Mouse (Mus musculus): Measurements from ENCODE around the gene Nsun5. TPM values are rescaled to one million over a fixed set of nuclear protein-coding genes. Genes with fewer than 3 reads are reported as not detected.
A peak's percentile ranks its signal among the peaks of the same experiment; 100 is the strongest.
"Not testable (repeated sequence)": the region's sequence is repeated elsewhere in the genome, so short reads cannot be mapped to it uniquely, and the experiment has no call there.

Gene Nsun5
- polyA plus RNA-seq (2017; shearing (Covaris generic)) = 10 to 100 TPM; 21.8 to 28.0 (median 23.3) TPM

DNA sequence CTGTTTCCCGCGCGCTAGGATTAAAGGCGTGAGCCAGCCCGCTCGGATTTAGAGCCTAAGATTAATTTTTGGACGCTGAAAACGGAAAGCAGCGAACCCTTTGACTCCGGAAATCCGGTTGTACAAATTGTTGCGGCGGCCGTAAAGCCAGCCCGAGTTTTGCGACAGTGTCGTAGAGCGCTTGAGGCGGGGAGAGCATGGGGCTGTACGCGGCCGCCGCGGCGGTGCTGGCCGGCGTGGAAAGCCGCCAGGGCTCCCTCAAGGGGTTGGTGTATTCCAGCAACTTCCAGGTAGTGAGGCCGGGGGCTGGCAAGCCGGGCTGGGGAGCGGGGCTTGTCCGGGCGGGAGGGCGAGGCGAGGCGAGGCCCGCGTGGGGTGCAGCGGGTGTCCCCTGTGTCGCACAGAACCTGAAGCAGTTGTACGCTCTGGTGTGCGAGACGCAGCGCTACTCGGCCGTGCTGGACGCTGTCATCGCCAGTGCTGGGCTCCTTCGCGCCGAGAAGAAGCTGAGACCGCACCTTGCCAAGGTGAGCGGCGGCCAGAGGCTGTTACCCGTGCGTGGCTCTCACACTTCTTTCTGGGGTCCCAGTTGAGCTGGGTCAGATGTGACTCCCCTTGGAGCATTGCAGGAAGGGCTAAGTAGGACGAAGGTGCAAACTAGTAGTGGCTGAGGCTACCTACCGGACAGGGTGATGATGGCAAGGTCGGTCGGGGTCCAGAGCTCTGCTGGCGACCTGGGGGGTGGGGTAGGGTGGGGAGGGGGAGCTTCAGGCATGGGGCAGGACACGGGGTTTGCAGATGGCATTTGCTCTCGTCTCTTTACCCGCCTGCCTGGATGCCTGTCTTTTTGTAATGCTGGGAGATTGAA lies at the start of gene Nsun5:
Nsun5 (plus strand) TSS at position 167 of the 868 bp plus-strand sequence.
- ATAC-seq = peak; percentile 90

- ATAC-seq = no peak
These were observed 47.6 kb upstream of the Nsun5 start for GRCm38 (mm10) chr5:135322197-135322596.

GRCm38 (mm10) chr5:135326121-135326659 lies 43.6 kb upstream of the Nsun5 start:
- ATAC-seq = no peak

DNA sequence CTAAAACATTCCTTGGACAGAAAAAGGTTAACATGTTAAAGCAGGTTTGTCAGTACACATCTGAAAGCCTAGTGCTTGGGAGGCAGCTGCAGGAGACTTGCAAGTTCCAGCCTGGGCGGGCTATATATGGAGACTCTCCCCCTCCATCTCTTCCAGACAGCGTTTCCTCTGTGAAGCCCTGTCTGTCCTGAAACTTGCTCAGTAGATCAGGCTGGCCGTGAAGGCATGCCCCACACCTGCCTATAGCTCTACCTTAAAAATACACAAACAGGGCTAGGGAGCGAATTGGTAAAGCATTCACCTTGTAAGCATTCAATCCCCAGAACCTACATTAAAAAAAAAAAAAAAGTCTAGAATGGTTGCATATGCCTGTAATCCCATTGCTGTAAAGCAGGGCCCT lies 40.3 kb upstream of the Nsun5 start:
- ATAC-seq = no peak

GRCm38 (mm10) chr5:135330201-135330600 lies 39.6 kb upstream of the Nsun5 start:
- no peak for ATAC-seq

DNA sequence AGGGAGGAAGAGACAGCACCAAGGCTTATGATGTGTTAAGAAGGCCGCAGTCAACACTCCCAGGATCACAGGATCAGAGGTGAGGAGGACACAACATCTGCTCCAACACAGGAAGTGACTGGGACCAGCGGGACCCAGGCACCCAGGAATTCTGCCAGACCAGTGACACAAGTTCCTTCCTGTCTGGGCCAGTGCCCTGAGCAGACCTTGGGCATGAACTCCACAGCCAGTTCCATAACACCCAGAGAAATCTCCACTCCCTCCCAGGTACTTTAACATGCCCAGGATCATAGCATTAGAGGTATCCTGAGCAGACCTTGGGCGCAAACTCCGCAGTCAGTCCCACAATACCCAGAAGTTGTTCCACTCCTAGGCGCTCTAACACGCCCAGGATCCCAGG lies 38.6 kb upstream of the Nsun5 start:
- no peak for ATAC-seq

- no peak for ATAC-seq
These were observed 32.2 kb upstream of the Nsun5 start for GRCm38 (mm10) chr5:135337575-135337974.

DNA sequence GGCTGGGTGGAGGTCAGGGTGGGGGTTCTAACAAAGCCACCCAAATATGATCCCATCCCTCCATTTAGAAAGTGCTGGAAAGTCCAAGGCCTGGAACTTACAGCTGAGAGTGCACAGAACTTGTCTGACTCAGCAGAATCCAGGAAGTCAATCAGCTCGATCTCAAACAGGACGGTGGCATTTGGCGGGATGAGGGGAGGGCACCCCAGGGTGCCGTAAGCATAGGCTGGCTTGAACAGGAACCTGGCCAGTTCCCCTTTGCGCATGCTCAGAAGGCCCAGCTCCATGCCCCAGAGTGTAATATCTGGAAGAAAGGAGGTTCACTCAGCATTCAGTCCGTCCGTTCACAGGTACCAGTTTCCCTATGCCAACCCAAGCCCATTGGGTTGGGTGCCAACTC lies 23.8 kb upstream of the Nsun5 start:
- ATAC-seq = no peak

DNA sequence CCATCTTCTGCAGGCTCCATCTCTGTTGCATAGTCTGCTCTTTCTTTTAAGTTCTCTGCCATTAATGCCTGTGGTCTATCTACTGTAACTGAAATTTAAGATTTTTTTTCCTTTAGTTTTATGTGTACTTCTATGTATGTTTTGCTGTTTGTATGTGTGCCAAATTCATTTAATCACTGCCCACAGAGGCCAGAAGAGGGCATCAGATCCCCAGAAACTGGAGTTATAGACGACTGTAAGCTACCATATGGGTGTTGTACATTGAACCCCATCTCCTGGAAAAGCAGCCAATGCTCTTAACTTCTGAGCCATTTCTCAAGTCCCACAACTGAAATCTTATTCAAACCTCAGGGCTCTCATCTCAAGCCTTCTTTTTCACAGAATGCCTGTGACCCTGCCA lies 23.3 kb upstream of the Nsun5 start:
- ATAC-seq = no peak

DNA sequence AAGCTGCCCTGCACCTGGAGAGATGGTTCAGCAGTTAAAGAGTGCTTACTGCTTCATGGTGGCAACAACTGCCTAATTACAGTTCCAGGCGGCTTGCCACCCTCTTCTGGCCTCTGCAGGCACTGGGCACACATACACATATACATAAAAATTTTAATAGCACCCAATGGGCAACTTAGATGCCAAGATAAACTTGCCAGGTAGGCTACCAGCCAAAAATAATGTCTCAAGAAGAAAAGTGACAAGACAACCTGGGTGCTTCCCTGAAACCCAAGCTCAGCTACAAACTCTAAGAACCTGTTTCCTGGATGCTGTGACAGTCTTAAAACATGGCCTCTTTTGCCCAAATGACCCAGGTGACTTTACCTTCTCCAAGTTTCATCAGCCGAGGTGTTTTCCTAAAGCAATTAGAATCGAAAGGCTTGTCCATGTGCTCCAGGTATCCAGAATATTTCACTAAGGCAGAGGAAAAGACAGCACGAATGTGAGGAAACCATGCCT lies 22.2 kb upstream of the Nsun5 start:
- no peak for ATAC-seq

GRCm38 (mm10) chr5:135349862-135350261 lies 19.9 kb upstream of the Nsun5 start, which contains the start of gene Fkbp6:
Gene Fkbp6 (minus strand): TSS chr5:135350044.
- ATAC-seq = no peak

- ATAC-seq = no peak
These were observed 18.1 kb upstream of the Nsun5 start for GRCm38 (mm10) chr5:135351606-135352005.

DNA sequence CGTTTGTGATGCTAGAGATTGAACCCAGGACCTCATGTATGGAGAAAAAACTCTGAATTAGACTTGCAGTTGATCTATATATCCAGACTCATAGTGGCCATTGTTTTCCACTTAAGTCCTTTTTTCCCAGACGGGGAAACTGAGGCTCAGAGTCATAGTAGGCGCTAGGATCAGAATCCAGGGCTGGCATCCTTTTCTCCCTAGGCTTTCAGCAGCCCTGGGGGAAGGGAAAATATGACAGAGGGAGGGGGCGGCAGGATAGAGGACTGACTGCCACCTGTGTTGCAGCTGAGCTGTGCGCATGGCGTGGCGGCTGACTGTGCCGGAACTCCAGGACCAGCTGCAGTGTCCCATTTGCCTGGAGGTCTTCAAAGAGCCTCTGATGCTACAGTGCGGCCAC lies 16.8 kb upstream of the Nsun5 start, which contains the start of gene Trim50:
Trim50 (plus strand) TSS at position 301 of the 400 bp plus-strand sequence.
- no peak for ATAC-seq

- no peak for ATAC-seq
These were observed 16.2 kb upstream of the Nsun5 start for GRCm38 (mm10) chr5:135353564-135353963.

- no peak for ATAC-seq
These were observed 13.7 kb upstream of the Nsun5 start for GRCm38 (mm10) chr5:135356090-135356489.

DNA sequence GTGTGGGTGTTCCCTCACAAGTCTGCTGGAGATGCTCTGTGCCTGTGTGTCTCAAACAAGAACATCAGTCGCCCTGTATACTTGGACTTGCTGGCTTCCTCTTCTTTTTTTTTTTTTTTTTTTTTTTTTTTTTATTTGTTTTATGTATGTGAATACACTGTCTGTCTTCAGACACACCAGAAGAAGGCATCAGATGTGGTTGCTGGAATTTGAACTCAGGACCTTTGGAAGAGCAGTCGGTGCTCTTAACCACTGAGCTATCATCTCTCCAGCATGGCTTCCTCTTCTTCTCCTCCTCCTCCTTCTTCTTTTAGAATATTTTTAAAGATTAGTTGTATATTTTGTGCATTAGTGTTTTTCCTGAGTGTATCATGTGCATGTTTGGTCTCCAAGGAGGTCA lies 12.2 kb upstream of the Nsun5 start:
- no peak for ATAC-seq

GRCm38 (mm10) chr5:135359772-135360171 lies 10.0 kb upstream of the Nsun5 start:
- ATAC-seq = no peak

DNA sequence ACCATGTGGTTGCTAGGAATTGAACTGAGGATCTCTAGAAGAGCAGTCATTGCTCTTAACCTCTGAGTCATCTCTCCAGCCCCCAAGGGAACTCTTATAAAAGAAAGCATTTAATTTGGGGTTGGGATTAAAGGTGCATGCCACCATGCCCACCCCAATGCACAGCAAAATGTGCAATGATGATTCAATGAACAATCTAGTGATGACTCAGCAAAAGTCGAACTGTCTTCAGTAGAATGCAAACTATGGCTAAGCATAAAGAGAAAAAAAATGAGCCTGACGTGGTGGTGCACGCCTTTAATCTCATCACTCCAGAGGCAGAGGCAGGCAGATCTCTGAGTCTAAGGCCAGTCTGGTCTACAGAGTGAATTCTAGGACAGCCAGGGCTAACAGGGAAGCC lies 7.2 kb upstream of the Nsun5 start:
- no peak for ATAC-seq

GRCm38 (mm10) chr5:135363540-135363939 lies 6.2 kb upstream of the Nsun5 start:
- no peak for ATAC-seq

DNA sequence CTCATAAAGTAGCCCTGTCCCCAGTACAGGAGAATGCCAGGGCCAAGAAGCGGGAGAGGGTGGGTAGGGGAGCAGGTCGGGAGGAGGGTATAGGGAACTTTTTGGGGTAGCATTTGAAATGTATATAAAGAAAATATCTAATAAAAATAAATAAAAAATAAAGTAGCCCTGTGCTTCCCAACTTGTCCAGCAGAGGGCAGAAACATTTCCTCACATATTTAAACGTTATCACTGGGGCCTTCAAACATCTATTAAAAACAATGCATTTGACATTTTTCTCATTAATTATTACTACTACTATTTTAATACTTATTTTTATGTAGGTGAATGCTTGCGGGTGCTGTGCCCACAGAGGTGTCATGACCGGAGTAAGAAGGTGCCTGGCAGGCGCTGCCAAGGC lies 1.9 kb upstream of the Nsun5 start:
- no peak for ATAC-seq

- no peak for ATAC-seq
These were observed 1.4 kb upstream of the Nsun5 start for GRCm38 (mm10) chr5:135368312-135368711.

GRCm38 (mm10) chr5:135369196-135369595 lies 557 bp upstream of the Nsun5 start:
- ATAC-seq = not testable (repeated sequence)

DNA sequence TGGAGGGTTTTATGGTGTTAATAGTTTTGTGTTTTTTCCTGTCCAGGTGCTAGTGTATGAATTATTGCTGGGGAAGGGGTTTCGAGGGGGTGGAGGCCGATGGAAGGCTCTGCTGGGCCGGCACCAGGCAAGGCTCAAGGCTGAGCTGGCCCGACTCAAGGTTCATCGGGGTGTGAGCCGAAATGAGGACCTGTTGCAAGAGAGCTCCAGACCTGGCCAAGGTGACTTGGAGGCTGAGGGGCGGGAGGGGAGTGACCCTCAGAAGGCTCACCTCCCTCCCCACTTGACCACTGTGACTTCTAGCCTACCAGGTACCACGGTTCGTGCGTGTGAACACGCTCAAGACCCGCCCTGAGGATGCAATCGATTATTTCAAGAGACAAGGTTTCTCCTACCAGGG lies 1.4 kb downstream of the Nsun5 start:
- ATAC-seq = no peak

- ATAC-seq = no peak
These were observed 3.8 kb downstream of the Nsun5 start for GRCm38 (mm10) chr5:135373601-135374000.
